Mouse (Mus musculus) limb, embryonic 11.5 days (tissue): ENCODE measurements around the gene Fam122a. TPM values are rescaled to one million over a fixed set of nuclear protein-coding genes. Genes with fewer than 3 reads are reported as not detected.

Source experiments
- ATAC-seq: fragments of 200-750 bp; cut with Nextera tagmentation; 2 replicates; pipeline ENCODE4 v1.8.0; 2017; ENCODE audit warnings: low read depth; ENCODE audit not compliant: insufficient number of reproducible peaks, low FRiP score, low TSS enrichment
- DNase-seq: peaks from one replicate; pipeline ENCODE4 v3.0.0-alpha.2; 2015; ENCODE audit warnings: low spot score
- H3K27ac ChIP-seq: fragments of 300-500 bp; sonication (generic); replicated peaks from 2 replicates; pipeline ENCODE4 v1.5.1; 2014; ENCODE audit warnings: low read depth, mild to moderate bottlenecking, low read length
- H3K27me3 ChIP-seq: fragments of 300-500 bp; sonication (generic); 2 replicates; pipeline ENCODE4 v1.6.1; 2014; ENCODE audit warnings: mild to moderate bottlenecking, low read length, mixed read lengths; ENCODE audit not compliant: control insufficient read depth, insufficient read depth
- H3K36me3 ChIP-seq: fragments of 300-500 bp; sonication (generic); 2 replicates; pipeline ENCODE4 v1.6.1; 2014; ENCODE audit warnings: mild to moderate bottlenecking, low read length, moderate library complexity, mixed read lengths; ENCODE audit not compliant: control insufficient read depth, insufficient read depth
- H3K4me1 ChIP-seq: fragments of 300-500 bp; sonication (generic); 2 replicates; pipeline ENCODE4 v1.6.1; 2014; ENCODE audit warnings: low read length, mixed read lengths; ENCODE audit not compliant: control insufficient read depth, insufficient read depth
- H3K4me2 ChIP-seq: fragments of 300-500 bp; sonication (generic); 2 replicates; pipeline ENCODE4 v1.6.1; 2014; ENCODE audit warnings: low read depth, mild to moderate bottlenecking, moderate library complexity; ENCODE audit not compliant: severe bottlenecking
- H3K4me3 ChIP-seq: fragments of 300-500 bp; sonication (generic); 2 replicates; pipeline ENCODE4 v1.5.1; 2014; ENCODE audit warnings: low read depth, low read length
- H3K9ac ChIP-seq: fragments of 300-500 bp; sonication (generic); 2 replicates; pipeline ENCODE4 v1.6.1; 2014; ENCODE audit warnings: mild to moderate bottlenecking, low read length
- H3K9me3 ChIP-seq: fragments of 300-500 bp; sonication (generic); 2 replicates; pipeline ENCODE4 v1.6.1; 2016; ENCODE audit warnings: low read length; ENCODE audit not compliant: control insufficient read depth
- WGBS: fragments of 180-500 bp; shearing (Covaris S2); extraction: QIAGEN DNeasy Blood & Tissue Kit; methylation state at CpG from one replicate; pipeline ENCODE4 v1.1.7; 2014; 5-methylcytosine and 5-hydroxymethylcytosine counted together
- polyA plus RNA-seq: library from polyadenylated mRNA; unstranded; fragments of >200 nt; fragmentation: Nextera tagmentation; extraction: Ambion mirVana; gene quantifications from 2 replicates; pipeline ENCODE4 v1.2.1, GENCODE M21; 2014

Gene Fam122a
- polyA plus RNA-seq, 1 experiment from 2014 or later = 43.3 TPM

DNA sequence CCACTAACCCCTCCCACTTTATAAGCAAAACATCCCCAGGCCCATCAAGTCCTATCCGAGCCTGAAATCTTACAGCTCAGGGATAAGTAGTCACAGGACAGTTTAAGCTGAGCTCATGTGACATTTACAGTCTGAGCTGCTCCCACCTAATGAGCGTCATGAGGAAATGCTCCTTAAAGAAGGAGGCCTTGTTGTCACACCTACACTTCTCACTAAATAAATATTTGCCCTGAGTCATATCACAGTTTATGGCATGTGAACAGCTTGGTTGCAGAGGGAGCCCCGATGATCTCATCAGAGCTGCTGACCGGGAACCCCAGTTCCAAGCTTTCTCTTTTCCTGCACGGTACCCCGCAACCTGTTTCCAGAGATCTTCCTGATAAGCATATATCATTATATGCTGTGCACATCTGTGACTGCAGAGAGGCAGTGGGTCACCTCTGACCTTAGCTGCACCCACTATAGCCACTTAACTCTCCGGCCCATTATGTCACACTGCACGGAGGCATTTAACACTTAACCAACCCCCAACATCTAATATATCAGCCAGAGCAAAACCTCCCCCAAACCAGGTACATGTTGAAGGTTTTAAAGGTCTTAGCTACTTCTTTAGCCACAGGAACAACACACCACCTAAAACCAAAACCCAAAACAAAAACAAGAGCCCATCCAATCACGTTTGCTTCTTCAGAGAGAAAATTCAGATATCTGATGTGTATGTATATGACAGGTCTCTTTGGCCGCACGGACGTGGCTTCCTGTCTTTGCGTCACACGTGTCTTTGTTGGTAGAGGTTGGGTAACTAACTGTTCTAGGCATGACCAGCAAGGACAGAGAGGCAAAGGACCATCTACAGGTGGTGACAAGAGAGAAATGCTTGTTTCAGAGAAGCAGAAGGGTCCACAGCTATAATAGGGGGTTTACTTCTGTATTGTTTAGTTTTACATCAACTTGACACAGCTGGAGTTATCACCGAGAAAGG, 37.8 kb upstream of the Fam122a start:
- ATAC-seq = no peak
- no peaks in the 10 kb centered on the region for H3K27me3 ChIP-seq
- H3K4me1 ChIP-seq = no peaks in the 10 kb centered on the region
- no peaks in the 10 kb centered on the region for H3K36me3 ChIP-seq
- H3K27ac ChIP-seq = no peak overlapping the region
- 83% methylated on average over 15 of the region's 15 CpGs for WGBS
- H3K9me3 ChIP-seq = no peaks in the 10 kb centered on the region
- H3K4me3 ChIP-seq = no peak overlapping the region
- H3K9ac ChIP-seq = no peak overlapping the region
- no peak for DNase-seq
- no peak overlapping the region for H3K4me2 ChIP-seq

DNA sequence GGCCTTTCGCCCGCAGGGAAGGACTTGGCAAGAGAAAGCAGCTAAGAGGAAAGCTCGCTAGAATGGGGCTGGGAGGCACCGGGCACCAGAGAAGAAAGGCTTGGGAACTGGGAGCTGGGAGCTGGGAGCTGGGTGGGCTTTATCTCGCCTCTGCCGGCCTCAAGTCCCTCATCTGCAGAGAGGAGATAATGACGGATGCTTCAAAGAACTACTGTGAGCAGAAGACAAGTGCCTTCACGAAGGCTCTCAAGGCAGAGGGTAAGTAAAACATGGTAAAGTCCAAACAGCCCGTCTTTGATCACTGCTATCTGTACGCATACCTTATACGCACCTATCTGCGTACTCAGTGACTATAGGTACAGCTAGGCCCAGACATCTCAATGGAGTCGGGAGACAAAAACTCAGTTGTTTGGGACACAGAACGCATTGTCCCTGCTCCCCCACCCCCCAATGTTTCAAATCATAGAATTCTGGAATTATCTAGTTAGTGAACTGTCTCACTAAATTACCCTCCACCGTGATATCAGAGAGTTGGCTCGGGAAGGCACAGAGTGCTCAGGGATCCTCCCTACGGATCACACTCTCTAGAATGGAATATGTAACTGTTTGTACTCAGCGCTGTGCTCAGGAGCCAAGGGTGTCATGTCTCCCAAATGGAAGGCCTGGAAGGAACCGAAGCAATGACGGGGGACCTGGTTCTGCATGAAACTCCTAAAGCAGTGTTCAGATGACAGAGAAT, 36.1 kb upstream of the Fam122a start:
- ATAC-seq = no peak
- no peak for DNase-seq
- no peak overlapping the region for H3K4me2 ChIP-seq
- H3K27me3 ChIP-seq = no peaks in the 10 kb centered on the region
- H3K4me3 ChIP-seq = no peak overlapping the region
- H3K9ac ChIP-seq = no peak overlapping the region
- H3K36me3 ChIP-seq = no peaks in the 10 kb centered on the region
- H3K4me1 ChIP-seq = no peaks in the 10 kb centered on the region
- 90% methylated on average over 20 of the region's 20 CpGs for WGBS
- no peaks in the 10 kb centered on the region for H3K9me3 ChIP-seq
- no peak overlapping the region for H3K27ac ChIP-seq

DNA sequence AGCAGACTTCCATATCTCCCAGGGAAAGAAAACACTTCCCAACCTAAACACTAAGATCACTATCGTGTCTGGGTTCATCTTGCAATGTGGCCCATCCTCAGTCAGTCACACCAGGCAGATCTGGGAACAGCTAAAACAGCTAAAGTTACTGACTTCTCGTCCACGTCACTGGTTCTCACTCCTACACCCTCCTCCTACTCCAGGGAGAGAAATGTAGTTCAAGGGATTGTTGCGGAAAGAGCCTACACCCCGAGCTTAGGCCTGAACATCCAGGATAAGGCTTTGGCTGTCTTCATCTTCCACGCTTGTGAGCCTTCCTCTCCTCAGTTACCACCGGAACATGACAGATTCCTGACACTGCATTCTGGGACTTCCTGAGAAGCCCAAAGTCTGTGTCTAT, 34.8 kb upstream of the Fam122a start:
- WGBS = 88% methylated on average over 7 of the region's 7 CpGs
- Histone ChIP-seq H3K27ac (no peak overlapping the region), H3K4me1 (no peaks in the 10 kb centered on the region), H3K4me2 (no peak overlapping the region), H3K4me3 (no peak overlapping the region), H3K27me3 (no peaks in the 10 kb centered on the region), H3K36me3 (no peaks in the 10 kb centered on the region), H3K9me3 (no peaks in the 10 kb centered on the region), H3K9ac (no peak overlapping the region)
- DNase-seq (no peak), ATAC-seq (no peak)

DNA sequence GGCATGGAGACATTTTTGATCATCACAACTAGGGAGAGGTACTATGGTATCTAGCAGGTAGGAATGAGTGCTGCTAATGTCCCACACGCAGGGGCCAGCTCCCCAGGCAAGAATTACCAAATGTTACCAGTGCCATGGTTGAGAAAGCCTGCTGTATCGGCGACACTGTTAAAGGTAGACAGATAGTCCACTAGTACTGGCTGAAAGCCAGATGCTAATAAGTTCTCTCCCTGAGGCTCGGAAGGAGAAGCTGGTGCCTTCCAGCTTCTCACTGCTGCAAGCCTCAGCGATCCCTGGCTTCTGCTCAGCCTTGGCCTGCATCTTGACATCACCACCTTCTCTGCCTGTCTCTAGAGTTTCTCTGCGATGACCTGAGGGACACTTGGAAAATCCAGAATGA, 32.2 kb upstream of the Fam122a start:
- no peaks in the 10 kb centered on the region for H3K36me3 ChIP-seq
- H3K27me3 ChIP-seq = no peaks in the 10 kb centered on the region
- ATAC-seq (no peak), DNase-seq (no peak)
- H3K9ac ChIP-seq = no peak overlapping the region
- no peak overlapping the region for H3K27ac ChIP-seq
- no peaks in the 10 kb centered on the region for H3K4me1 ChIP-seq
- no peaks in the 10 kb centered on the region for H3K9me3 ChIP-seq
- no peak overlapping the region for H3K4me3 ChIP-seq
- 91% methylated on average over 6 of the region's 6 CpGs for WGBS
- no peak overlapping the region for H3K4me2 ChIP-seq

DNA sequence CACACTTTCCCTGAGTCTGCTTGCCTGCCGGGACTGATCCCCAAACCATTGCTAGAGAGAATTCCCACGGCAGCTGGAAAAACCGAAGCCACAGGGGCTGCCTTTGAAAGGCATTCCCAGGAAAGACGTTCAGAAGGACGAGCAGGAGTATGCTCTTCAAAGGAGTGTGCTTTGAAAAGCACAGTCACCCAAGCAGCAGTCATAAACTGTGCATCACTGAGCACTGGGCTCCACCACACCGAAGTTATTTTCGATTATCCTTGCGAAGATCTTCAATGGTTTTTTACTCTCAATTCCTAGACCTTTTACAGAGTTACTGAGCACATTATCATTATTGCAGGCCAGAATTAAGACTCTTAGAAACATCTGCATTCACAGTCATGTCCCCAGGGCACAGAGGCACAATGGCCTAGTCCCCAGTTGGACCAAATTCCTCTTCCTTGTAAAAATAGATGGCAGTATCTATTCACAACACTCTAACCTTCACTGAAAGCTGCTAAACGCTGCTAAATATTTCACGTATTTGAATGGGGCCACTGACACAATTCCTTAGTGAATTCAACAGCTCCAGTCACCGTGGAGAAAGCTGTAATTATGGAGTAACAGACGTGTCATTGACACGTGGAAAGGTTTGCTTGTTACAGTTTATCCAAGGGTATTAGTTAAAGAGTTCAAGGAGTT, 31.1 kb upstream of the Fam122a start:
- no peak overlapping the region for H3K27ac ChIP-seq
- H3K36me3 ChIP-seq = no peaks in the 10 kb centered on the region
- H3K9me3 ChIP-seq = no peaks in the 10 kb centered on the region
- no peak overlapping the region for H3K9ac ChIP-seq
- DNase-seq (no peak), ATAC-seq (no peak)
- H3K27me3 ChIP-seq = no peaks in the 10 kb centered on the region
- H3K4me1 ChIP-seq = no peaks in the 10 kb centered on the region
- H3K4me2 ChIP-seq = no peak overlapping the region
- no peak overlapping the region for H3K4me3 ChIP-seq
- 66% methylated on average over 13 of the region's 13 CpGs for WGBS

DNA sequence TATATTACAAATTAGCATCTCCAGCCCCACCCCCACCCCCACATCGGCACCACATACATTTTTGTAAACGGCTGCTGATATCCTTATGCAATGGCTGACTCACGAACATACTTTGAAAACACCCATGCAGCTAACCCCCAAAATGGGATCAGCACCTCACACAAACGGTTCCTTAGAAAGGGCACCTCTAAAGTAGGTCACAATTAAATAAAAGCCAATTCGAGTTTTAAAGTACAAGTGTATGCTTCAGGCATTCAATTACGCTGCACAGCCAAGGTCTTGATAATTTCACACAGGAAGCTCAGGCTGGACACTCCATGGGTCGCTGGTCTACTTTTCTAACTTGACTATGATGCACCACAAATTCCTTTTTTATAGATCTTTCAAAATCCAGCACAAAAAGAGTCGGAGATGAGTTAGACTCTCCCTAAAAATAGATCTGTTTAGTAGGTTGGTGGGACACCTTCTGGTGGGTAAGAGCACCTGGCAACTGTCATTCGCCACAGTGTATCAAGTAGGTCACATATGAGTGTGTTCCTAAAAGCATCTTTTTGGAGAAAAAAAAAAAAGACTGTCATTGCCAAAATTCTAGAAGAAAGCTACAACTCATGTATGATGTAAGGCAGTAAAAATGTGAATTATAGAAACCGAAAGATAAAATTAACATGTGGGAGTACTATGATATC, 25.7 kb upstream of the Fam122a start:
- Histone ChIP-seq H3K27ac (no peak overlapping the region), H3K4me1 (no peaks in the 10 kb centered on the region), H3K4me3 (no peak overlapping the region), H3K36me3 (no peaks in the 10 kb centered on the region), H3K9me3 (no peaks in the 10 kb centered on the region), H3K9ac (no peak overlapping the region), H3K27me3 (no peaks in the 10 kb centered on the region), H3K4me2 (no peak overlapping the region)
- 85% methylated on average over 10 of the region's 10 CpGs for WGBS
- ATAC-seq = no peak
- no peak for DNase-seq

DNA sequence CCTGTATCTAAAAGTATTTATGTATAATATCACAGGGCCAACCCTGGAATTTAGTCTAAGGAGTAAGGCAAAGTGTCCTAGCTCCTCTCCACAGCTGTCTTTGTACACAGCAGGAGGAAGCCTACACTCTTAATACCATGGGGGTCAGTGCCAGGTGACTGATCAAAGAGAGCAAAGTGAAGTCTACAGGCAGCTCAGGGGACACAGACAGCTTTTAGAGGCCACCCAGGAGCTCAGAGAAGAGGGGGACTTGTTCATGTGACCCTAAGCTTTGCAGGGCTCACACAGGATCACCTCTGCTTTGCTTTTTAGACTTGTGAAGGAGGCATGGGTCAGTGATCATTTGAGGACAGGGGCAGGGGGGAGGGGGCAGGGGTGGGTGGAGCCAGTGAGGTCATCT, 24.4 kb upstream of the Fam122a start:
- ATAC-seq = no peak
- DNase-seq = no peak
- no peak overlapping the region for H3K9ac ChIP-seq

DNA sequence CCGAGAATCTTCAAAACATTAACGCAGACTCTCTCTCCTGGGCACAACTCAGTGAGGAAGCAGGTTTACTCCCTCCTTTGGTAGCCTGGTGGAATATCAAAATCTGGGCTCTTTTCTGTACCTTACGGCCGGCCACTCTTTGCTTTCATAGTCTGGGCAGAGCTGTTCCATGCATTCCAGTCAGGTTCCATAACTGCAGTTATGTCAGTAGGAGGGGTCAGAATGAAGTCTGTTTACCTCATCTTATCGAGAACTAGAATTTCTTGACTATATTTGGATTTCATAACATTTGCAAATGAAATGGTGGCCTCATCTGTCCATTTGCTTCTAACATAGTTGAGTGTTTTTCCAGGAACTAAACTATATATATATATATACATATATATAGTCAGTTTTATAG, 23.3 kb upstream of the Fam122a start:
- no peak overlapping the region for H3K4me3 ChIP-seq
- H3K27me3 ChIP-seq = no peaks in the 10 kb centered on the region
- no peak overlapping the region for H3K4me2 ChIP-seq
- no peaks in the 10 kb centered on the region for H3K9me3 ChIP-seq
- H3K9ac ChIP-seq = no peak overlapping the region
- no peak for DNase-seq
- no peak overlapping the region for H3K27ac ChIP-seq
- ATAC-seq = no peak
- no peaks in the 10 kb centered on the region for H3K36me3 ChIP-seq
- no peaks in the 10 kb centered on the region for H3K4me1 ChIP-seq
- WGBS = 90% methylated on average over 5 of the region's 5 CpGs

More for the DNA sequence above, 24.4 kb upstream of the Fam122a start:
- no peak overlapping the region for H3K4me2 ChIP-seq
- H3K4me1 ChIP-seq = no peaks in the 10 kb centered on the region
- H3K4me3 ChIP-seq = no peak overlapping the region
- H3K27ac ChIP-seq = no peak overlapping the region
- H3K9me3 ChIP-seq = no peaks in the 10 kb centered on the region
- no peaks in the 10 kb centered on the region for H3K27me3 ChIP-seq
- H3K36me3 ChIP-seq = no peaks in the 10 kb centered on the region
